Mouse (Mus musculus) heart, adult 2 months (tissue): ENCODE data around the gene Olfr15. TPM values are rescaled to one million over a fixed set of nuclear protein-coding genes. Genes with fewer than 3 reads are reported as not detected.
A peak's percentile ranks its signal among the peaks of the same experiment; 100 is the strongest.
"Not testable (repeated sequence)": the region's sequence is repeated elsewhere in the genome, so short reads cannot be mapped to it uniquely, and the experiment has no call there.

Experiments used
- DNase-seq, 2 experiments: peaks; one replicate each; pipeline ENCODE4 v3.0.0; 2021
- H3K27ac ChIP-seq: fragments of 200-600 bp; 2 replicates; pipeline ENCODE4 v1.8.1; 2022
- H3K27me3 ChIP-seq: fragments of 200-500 bp; 2 replicates; pipeline ENCODE4 v1.6.1; 2012; ENCODE audit warnings: mild to moderate bottlenecking, low read length, inconsistent platforms, mixed read lengths; ENCODE audit not compliant: control insufficient read depth, insufficient read depth
- H3K36me3 ChIP-seq: fragments of 200-500 bp; 2 replicates; pipeline ENCODE4 v1.6.1; 2012; ENCODE audit warnings: low read length, inconsistent platforms; ENCODE audit not compliant: control insufficient read depth, insufficient read depth
- H3K4me1 ChIP-seq: fragments of 200-500 bp; 2 replicates; pipeline ENCODE4 v1.6.1; 2011; ENCODE audit warnings: low read length; ENCODE audit not compliant: control insufficient read depth, insufficient read depth
- H3K4me3 ChIP-seq: fragments of 200-600 bp; 2 replicates; pipeline ENCODE4 v1.8.1; 2022
- H3K79me2 ChIP-seq: fragments of 200-500 bp; replicated peaks from 2 replicates; pipeline ENCODE4 v1.6.1; 2012; ENCODE audit warnings: mild to moderate bottlenecking, inconsistent platforms, low read length, moderate library complexity, mixed read lengths; ENCODE audit not compliant: control insufficient read depth, insufficient read depth
- H3K9ac ChIP-seq: fragments of 200-500 bp; 2 replicates; pipeline ENCODE4 v1.6.1; 2012; ENCODE audit warnings: low read depth, mild to moderate bottlenecking, control low read depth, inconsistent platforms, low read length, mixed read lengths
- CTCF ChIP-seq: fragments of 200-600 bp; IDR thresholded peaks from 2 replicates; pipeline ENCODE4 v1.8.1; 2022; ENCODE audit warnings: antibody characterized with exemption, mild to moderate bottlenecking, moderate library complexity
- EP300 ChIP-seq: fragments of 200-500 bp; IDR thresholded peaks from 2 replicates; pipeline ENCODE4 v1.6.1; 2011; ENCODE audit warnings: low read depth, low read length, control low read depth; ENCODE audit not compliant: insufficient read depth
- POLR2A ChIP-seq: fragments of 200-500 bp; IDR thresholded peaks from 2 replicates; pipeline ENCODE4 v1.6.1; 2011; ENCODE audit warnings: mild to moderate bottlenecking, low read depth, low read length, control low read depth; ENCODE audit not compliant: insufficient read depth
- WGBS: fragments of 180-500 bp; shearing (Covaris S2); methylation state at CpG from one replicate; pipeline ENCODE4 v1.1.7; 2018; 5-methylcytosine and 5-hydroxymethylcytosine counted together
- intact Hi-C: fragments of 180-260 bp; cut with DNase I; formaldehyde crosslinking; loops from one replicate; pipeline ENCODE4 v1.15.1; 2025
- long read RNA-seq: library from polyadenylated mRNA; stranded (forward); transcript quantifications from one replicate; pipeline ENCODE4 v2.0.0, GENCODE M21; 2021
- polyA plus RNA-seq: library from polyadenylated mRNA; depleted of rRNA; stranded (reverse); fragments of >200 nt; gene quantifications from 2 replicates; pipeline ENCODE4 v1.2.3, GENCODE M21; 2012; rRNA removed
- total RNA-seq, 2 experiments: library from RNA; stranded (reverse); gene quantifications; 2 replicates each; pipeline ENCODE4 v1.2.3; 2021

Olfr15 gene
- total RNA-seq = not detected
- polyA plus RNA-seq = not detected in 2 replicates
- long read RNA-seq = 0 reads

DNA sequence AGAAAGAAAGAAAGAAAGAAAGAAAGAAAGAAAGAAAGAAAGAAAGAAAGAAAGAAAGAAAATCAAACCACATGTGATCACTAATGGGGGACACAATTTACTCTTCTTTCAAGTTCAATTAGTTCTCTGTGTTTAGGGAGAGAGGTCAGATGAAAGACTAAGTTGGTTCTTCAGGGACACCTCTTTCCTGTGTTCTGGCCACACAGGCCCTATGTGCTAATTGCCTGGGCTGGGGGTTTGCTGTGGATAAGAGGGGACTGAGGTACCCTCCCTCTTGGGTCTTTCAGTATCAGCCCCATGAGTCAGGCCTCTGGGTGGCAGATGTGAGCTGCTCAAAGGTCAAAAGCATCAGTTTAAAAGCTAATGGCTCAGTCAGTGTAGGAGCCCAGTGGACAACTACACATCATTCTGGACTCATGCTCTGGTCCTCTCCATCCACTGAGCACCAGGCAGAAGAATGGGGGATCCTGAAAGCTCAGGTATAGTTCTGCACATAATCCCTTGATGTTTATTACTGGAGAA, at the start of gene Olfr15:
Olfr15 (plus strand) TSS at position 291 of the 522 bp plus-strand sequence.
- TF ChIP-seq EP300 (no peak), CTCF (peak; percentile 48), POLR2A (no peak)
- H3K27me3 ChIP-seq = no peaks in the 10 kb centered on the region
- no peaks in the 10 kb centered on the region for H3K4me1 ChIP-seq
- H3K27ac ChIP-seq = no peak within 1 kb of the TSS
- H3K4me3 ChIP-seq = no peak within 1 kb of the TSS
- H3K9ac ChIP-seq = no peak within 1 kb of the TSS
- H3K79me2 ChIP-seq = no peaks in the 10 kb centered on the region
- intact Hi-C loops = no loop called here
- no peak for DNase-seq
- no peaks in the 10 kb centered on the region for H3K36me3 ChIP-seq

DNA sequence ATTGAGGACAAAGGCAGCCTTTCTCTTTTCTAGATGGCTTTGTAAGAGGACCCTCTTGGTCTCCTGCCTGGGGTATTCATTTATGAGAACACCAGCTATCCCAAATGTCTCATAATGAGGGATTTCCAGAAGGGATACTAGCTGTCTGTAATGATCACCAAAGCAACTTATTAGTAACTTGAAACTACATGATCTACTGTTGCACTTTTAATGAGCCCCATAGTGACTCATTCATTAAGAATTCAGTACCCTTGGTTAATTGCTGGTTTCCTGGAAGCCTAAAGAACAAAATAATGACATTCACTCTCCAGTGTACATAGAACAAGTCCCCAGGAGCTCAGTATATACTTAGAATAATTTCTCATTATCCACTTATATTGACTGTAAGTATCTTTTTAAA, 49.4 kb upstream of the Olfr15 start:
- H3K79me2 ChIP-seq = no peaks in the 10 kb centered on the region
- no peaks in the 10 kb centered on the region for H3K36me3 ChIP-seq
- no peak for DNase-seq
- TF ChIP-seq CTCF (no peak), EP300 (no peak), POLR2A (no peak)
- H3K4me1 ChIP-seq = no peaks in the 10 kb centered on the region
- no peak overlapping the region for H3K9ac ChIP-seq
- H3K4me3 ChIP-seq = no peak overlapping the region
- intact Hi-C loops = no loop called here
- H3K27ac ChIP-seq = no peak overlapping the region
- no peaks in the 10 kb centered on the region for H3K27me3 ChIP-seq

DNA sequence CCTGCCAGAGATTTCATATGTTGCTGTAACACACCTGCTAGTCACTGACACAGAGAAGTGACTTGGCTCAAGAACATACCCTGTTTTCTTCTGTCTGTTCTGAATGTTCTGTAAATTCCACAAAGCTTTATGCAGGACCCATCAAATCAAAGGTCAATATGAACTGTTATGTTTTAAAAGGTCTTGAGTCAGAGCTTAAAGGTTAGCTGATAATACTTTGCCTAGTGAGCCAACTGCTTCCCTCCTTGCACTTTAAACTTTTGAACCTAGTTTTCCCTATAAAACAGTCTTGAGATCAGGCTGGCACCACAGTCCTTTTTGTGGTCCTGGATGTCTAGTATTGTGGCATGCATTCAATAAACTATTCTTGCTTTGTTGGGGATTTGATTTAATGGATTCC, 42.3 kb upstream of the Olfr15 start:
- DNase-seq = no peak
- H3K36me3 ChIP-seq = no peaks in the 10 kb centered on the region
- no peak for TF ChIP-seq EP300
- no peak for TF ChIP-seq POLR2A
- no peak for TF ChIP-seq CTCF
- no peak overlapping the region for H3K4me3 ChIP-seq
- no peak overlapping the region for H3K27ac ChIP-seq
- no peaks in the 10 kb centered on the region for H3K4me1 ChIP-seq
- no peak overlapping the region for H3K9ac ChIP-seq
- intact Hi-C loops = no loop called here
- H3K79me2 ChIP-seq = no peaks in the 10 kb centered on the region
- H3K27me3 ChIP-seq = no peaks in the 10 kb centered on the region

DNA sequence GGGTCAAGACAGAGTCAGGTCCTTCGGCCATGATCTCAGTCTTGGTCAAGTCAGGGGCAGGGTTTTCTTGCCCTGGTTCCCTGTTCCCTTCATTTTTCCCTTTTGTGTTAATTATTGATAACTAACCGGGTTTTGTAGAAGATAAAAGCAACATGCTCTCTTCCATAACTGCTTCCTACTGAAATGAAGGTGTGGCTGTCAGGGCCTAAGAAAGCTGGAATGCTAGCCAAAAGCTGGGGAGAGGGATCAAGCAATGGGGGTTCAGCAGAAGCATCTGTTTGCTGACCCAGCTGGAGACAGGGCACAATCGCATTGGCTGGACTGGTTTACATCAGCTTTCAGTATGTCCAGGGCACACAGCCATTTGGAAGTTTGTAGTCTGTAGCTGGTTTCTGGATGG, 22.5 kb upstream of the Olfr15 start:
- no peaks in the 10 kb centered on the region for H3K27me3 ChIP-seq
- no peaks in the 10 kb centered on the region for H3K79me2 ChIP-seq
- H3K9ac ChIP-seq = no peak overlapping the region
- H3K36me3 ChIP-seq = no peaks in the 10 kb centered on the region
- intact Hi-C loops = no loop called here
- DNase-seq = no peak
- no peaks in the 10 kb centered on the region for H3K4me1 ChIP-seq
- WGBS = 73% methylated on average over 3 of the region's 3 CpGs
- TF ChIP-seq POLR2A (no peak), EP300 (no peak), CTCF (no peak)
- no peak overlapping the region for H3K4me3 ChIP-seq
- H3K27ac ChIP-seq = no peak overlapping the region

DNA sequence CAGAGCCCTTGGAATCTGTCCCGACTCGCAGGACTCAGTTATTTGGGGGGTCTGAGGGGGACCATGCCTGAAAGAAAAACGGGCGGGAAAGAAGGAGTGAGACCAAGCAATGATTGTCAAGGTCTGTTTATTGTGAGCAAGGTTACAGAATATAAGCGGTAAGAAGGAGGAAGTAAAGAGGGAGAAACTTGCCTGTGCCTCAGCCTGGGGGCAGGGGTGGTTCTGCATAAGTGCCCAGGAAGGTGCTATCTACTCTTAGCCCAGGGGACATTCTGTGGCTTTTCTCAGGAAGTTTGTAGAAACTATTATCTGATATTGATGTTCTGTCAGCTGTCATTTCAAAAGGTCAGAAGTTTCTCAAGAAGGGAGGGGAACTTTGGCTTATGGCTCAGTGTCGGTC, 16.0 kb upstream of the Olfr15 start:
- H3K4me1 ChIP-seq, H3K79me2 ChIP-seq, H3K36me3 ChIP-seq, intact Hi-C loops, DNase-seq, H3K27me3 ChIP-seq, H3K27ac ChIP-seq, H3K4me3 ChIP-seq, H3K9ac ChIP-seq: not testable (repeated sequence)
- 81% methylated on average over 6 of the region's 6 CpGs for WGBS

GRCm38 (mm10) chr16:3820202-3820601, 10.5 kb upstream of the Olfr15 start:
- H3K27me3 ChIP-seq = no peaks in the 10 kb centered on the region
- no peaks in the 10 kb centered on the region for H3K36me3 ChIP-seq
- no peak overlapping the region for H3K4me3 ChIP-seq
- intact Hi-C loops = no loop called here
- peak in 1 of 2 experiments; percentile 23 for DNase-seq
- H3K79me2 ChIP-seq = no peaks in the 10 kb centered on the region
- H3K9ac ChIP-seq = no peak overlapping the region
- no peak overlapping the region for H3K27ac ChIP-seq
- TF ChIP-seq EP300 (no peak), CTCF (no peak), POLR2A (no peak)
- no peaks in the 10 kb centered on the region for H3K4me1 ChIP-seq
- WGBS = 51% methylated on average over 2 of the region's 2 CpGs
